Mouse (Mus musculus) liver, embryonic 14.5 days (tissue): ENCODE results near the gene Cpd.

Source experiments
- CTCF ChIP-seq: IDR thresholded peaks from 2 replicates; pipeline ENCODE4 v1.5.1; 2016; ENCODE audit warnings: antibody characterized with exemption, low read depth, control low read depth
- EP300 ChIP-seq: IDR thresholded peaks from 2 replicates; pipeline ENCODE4 v1.6.1; 2016; ENCODE audit warnings: antibody characterized with exemption, low read depth

GRCm38 (mm10) chr11:76824885-76825265, 21.9 kb downstream of the Cpd start:
- TF ChIP-seq CTCF (no peak), EP300 (no peak)
